Mouse (Mus musculus): ENCODE results near the gene Wdr46.

Wdr46 gene

DNA sequence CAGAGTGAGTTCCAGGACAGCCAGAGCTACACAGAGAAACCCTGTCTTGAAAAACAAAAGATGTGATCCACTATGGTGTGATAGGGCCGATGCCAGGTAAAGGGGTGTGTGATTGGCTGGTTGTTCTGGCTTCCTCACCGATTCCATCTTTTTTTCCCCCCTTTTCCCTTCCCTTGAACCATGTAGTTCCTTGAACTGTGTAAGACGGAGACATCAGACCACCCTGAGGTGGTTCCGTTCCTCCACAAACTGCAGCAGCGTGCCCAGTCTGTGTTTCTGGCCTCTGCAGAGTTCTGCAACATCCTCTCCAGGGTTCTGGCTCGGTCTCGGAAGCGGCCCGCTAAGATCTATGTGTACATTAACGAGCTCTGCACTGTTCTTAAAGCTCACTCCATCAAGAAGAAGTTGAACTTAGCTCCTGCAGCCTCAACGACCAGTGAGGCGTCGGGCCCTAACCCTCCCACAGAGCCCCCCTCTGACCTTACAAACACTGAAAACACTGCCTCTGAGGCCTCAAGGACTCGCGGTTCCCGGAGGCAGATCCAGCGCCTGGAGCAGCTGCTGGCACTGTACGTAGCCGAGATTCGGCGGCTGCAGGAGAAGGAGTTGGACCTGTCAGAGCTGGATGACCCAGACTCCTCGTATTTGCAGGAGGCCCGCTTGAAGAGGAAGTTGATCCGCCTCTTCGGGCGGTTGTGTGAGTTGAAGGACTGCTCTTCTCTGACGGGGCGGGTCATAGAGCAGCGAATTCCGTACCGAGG is 29.2 kb upstream of the Wdr46 start:
- no peak for DNase-seq (ENCODE audit: low read depth, low spot score)

DNA sequence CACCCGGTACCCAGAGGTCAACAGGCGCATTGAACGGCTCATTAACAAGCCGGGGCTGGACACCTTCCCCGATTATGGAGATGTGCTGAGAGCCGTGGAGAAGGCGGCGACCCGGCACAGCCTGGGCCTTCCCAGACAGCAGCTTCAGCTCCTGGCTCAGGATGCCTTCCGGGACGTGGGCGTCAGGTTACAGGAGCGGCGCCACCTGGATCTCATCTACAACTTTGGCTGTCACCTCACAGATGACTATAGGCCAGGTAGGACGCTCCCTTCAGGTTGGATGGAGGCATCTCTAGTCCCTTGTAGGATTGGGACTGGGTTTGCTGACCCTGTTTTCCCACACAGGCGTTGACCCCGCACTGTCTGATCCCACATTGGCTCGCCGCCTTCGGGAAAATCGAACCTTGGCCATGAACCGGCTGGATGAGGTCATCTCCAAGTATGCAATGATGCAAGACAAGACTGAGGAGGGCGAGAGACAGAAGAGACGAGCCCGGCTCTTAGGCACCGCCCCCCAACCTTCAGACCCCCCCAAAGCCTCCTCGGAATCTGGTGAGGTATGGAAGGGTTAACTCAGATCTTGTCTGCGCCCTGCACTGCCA is 28.5 kb upstream of the Wdr46 start:
- peak; percentile 60 for DNase-seq (ENCODE audit: low read depth, low spot score)

DNA sequence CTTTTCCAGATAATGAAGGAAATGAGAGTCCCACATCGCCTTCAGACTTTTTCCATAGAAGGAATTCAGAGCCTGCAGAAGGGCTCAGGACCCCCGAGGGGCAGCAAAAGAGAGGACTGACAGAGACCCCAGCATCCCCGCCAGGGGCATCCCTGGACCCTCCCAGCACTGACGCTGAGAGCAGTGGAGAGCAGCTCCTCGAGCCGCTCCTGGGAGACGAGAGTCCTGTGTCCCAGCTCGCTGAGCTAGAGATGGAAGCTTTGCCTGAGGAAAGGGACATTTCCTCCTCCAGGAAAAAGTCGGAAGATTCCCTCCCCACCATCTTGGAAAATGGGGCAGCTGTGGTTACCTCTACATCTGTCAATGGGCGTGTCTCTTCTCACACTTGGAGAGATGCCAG is 27.2 kb upstream of the Wdr46 start:
- no peak for DNase-seq (ENCODE audit: low read depth, low spot score)

DNA sequence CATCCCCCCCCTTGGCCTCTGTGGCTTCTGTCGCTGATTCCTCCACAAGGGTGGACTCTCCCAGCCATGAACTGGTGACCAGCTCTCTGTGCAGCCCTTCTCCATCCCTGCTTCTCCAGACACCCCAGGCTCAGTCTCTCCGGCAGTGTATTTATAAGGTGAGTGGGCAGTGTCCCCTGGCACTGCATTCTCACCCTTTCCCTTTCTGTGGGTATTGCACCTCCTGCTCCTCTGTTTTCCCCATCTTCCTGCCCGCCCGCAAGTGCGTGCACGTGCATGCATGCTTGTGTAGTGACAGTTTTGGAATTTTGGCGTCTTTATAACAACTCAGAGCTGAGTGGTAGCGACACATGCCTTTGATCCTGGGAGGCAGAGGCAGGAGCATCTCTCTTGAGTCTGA is 26.6 kb upstream of the Wdr46 start:
- DNase-seq (ENCODE audit: low read depth, low spot score): no peak

DNA sequence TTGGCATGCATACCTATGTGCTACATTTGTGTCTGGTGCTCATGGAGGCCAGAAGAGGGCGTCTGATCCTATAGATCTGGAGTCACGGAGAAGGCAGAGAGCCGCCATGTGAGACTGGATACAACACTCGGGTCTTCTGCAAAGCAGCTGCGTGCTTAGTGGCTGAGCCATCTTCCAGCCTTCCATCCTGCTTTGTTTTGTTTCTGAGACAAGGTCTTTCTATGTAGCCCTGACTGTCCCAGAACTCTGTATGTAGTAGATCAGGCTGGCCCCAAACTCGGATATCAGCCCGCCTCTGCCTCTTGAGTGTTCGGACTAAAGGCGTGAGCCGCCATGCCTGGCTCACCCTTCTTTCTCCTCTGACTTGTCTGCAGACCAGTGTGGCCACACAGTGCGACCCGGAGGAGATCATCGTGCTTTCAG is 25.5 kb upstream of the Wdr46 start:
- DNase-seq (ENCODE audit: low read depth, low spot score): peak; percentile 82

DNA sequence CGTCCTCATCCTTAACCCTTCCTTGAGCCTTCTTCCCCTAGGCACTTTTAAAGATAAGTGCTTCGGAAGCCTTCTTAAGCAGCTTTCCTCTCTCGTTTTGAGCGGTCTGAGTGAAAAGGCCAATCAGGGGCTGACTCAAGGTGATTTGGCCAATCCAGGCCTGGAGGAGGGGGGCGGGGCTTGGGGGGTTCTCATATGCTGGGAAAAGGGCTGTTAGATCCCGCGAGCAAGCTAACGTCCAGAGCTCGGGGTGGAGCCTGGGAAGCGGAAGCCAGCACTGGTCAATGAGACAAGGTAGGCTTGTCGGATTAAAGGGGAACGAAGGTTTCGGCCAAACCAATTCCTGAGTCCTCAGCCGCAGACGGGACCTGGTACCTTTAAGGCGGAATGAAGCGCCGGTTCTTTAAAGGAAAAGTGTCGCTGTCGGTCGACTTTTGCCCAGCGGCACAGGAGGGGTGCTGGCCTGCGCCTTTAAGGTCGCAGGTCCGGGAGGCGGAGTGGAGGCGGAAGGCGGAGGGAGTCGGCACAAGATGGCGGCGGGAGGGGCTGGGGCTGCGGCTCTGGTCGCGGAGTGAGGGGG is 24.7 kb upstream of the Wdr46 start, which contains the start of the genes Tapbp and Zbtb22:
Tapbp (plus strand) TSS at position 229 of the 580 bp plus-strand sequence.
Zbtb22 (plus strand) TSS at position 234 of the 580 bp plus-strand sequence.
- peak; percentile 99 for DNase-seq (ENCODE audit: low read depth, low spot score)

DNA sequence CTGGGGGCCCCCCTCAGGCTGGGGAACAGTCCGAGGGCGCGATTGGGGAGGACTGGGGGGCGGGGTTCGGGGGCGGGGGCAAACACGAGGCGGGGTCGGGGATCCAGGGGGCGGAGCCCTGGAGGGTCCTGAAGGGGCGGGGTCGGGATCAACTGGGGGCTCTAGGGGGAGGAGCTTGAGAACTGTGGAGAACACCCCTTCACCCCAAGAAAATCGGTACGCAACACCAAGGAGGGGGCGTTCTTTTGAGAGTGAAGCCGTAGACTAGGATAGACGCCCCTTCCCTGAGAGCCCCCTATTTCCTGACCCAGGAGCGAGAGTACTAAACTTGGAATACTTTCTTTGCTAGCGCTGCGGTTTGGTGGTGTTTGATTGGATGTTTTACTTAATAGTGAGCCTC is 24.2 kb upstream of the Wdr46 start:
- DNase-seq (ENCODE audit: low read depth, low spot score): peak; percentile 65

DNA sequence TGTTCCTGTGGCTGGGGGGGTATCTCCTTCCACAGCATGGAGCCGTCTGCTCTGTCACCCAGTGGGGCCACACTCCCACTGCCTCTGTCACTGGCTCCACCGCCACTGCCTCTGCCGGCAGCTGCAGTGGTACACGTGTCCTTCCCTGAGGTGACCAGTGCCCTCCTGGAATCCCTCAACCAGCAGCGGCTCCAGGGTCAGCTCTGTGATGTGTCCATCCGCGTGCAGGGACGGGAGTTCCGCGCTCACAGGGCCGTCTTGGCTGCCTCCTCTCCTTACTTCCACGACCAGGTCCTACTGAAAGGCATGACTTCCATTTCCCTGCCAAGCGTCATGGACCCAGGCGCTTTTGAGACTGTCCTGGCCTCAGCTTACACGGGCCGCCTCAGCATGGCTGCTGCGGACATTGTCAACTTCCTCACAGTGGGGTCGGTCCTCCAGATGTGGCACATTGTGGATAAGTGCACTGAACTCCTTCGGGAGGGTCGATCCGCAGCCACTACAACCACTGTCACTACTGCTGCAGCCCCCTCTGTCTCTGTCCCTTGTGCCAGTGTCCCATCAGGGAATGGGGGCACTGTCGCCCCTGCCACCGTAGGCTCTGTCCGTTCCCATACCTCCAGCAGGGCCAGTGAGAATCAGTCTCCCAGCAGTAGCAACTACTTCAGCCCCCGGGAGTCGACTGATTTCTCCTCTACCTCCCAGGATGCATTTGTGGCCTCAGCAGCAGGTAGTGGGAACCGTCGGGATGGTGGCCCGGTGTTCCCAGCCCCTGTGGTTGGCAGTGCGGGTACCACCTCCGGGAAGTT is 23.4 kb upstream of the Wdr46 start:
- DNase-seq (ENCODE audit: low read depth, low spot score): no peak

DNA sequence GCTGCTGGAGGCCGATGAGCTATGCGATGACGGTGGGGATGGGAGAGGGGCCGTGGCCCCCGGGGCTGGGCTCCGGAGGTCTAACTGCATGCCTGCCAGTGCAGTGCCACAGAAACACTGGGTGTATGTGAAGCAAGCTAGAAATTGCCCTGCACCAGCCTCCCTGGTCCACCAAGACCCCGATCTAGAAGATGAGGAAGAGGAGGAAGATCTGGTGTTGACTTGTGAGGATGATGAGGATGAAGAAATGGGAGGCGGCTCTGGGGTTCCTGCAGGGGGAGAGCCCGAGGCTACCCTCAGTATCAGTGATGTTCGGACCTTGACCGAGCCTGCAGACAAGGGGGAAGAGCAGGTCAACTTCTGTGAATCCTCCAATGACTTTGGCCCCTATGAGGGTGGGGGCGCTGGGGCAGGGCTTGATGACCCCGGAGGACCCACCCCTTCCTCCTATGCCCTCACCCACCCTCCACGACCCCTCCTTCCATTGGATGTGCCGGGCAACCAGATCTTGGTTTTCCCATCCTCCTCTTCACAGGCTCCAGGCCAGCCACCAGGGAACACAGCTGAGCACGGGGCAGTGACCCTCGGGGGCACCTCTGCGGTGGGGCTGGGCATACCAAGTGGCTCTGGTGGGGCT is 22.7 kb upstream of the Wdr46 start:
- DNase-seq (ENCODE audit: low read depth, low spot score): no peak

DNA sequence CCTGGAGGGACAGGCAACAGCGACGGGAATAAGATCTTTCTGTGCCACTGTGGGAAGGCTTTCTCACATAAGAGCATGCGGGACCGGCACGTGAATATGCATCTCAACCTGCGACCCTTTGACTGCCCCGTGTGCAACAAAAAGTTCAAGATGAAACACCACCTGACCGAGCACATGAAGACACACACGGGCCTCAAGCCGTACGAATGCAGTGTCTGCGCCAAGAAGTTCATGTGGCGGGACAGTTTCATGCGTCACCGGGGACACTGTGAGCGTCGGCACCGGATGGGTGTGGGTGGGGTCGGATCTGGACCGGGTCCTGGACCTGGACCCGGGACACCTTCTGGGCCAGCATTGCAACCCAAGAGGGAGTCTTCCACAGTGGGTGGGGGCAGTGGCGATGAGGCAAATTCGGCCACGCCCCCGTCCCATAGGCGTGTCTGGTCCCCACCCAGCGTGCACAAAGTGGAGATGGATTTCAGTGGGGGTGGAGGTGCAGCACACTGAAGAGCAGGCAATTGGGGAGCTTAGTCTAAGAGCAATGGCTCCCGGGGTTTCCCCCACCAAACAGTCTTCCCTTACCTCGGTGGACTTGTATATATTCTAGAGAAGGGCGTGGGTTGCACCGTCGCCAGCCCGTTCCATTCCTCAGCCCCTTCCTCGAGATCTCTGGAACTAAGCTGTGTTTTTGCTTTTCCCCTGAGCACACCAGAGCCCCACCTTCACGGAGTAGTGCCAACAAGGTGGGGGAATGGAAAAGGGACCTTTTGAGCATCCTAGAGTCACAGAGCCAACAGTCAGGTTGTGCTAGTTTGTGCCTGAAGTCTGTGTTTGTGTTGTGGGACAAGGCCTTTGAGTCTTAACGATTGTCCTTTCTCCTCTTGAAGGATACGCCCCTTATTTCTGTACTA is 21.9 kb upstream of the Wdr46 start:
- DNase-seq (ENCODE audit: low read depth, low spot score): peak; percentile 65

DNA sequence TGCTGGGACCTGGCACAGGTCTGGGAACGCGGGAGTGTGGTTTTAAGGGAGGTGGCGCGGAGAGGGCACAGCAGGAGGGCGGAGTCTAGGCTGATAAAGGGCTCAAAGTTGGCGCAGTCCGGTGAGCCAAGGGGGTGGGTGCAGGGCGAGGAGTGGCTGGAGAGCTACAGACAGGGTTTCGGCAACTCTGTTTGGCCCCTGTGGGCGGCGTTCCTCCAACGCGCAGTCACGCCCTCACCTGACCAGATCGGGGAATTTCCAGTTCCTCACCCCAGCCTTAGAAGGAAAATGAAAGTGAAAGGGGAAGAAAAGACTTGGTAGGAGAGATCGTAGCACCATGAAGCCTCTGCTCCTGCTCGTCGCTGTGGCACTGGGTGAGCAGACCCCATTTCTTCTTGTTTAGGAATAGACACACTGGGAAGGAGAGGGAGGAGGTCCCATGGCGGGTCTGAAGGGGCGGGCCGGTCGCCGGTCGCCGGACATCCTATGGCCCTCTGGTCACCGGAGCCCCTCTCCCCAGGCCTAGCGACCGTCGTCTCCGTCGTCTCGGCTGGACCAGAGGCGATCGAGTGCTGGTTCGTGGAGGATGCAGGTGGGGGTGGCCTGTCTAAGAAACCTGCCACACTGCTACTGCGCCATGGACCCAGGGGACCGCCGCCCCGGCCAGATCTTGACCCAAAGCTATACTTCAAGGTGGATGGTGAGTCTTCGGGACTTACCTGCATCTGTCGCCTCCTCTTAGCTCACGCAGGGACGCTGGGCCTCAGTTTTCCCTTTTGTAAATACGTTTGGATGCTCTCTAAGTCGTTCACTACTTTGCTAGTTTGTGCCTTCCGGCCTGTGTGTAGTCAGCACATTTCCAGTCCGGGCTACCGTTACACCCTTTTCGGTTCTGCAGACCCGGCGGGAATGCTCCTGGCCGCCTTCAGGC is 20.8 kb upstream of the Wdr46 start:
- DNase-seq (ENCODE audit: low read depth, low spot score): peak; percentile 86

DNA sequence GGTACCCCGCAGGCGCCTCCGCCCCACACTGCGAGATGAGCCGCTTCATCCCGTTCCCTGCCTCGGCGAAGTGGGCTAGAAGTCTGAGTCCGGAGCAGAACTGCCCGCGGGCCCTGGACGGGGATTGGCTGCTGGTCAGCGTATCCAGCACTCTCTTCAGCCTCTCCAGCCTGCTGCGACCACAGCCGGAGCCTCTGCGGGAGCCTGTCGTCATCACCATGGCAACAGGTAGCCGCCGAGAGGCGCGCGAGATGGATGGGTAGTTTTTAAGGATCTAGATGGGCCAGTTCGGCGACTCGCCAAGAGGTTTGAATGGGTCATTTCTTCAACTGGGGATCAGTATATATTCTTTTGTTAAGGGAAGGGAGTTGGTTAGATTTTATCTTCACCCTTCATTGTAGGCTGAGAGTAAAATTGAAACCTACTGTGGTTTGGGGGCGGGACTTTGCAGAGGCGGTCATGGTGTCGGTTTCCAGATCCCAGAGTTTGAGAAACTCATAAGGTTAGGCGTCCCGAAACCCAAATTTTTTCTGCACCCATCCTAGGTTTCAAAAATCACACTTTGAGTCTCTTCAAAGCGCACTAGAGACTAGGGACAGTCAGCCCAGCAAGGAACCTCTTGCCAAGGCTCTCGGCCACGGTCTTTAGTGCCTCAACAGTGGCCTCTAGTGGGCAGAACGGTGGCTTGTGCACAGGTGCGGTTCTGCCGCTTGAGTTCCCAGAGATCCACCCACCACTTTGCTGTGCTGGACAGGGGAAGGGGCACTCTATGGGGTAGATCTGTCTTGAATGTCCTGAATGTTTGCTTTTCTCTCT is 20.0 kb upstream of the Wdr46 start:
- peak; percentile 86 for DNase-seq (ENCODE audit: low read depth, low spot score)

DNA sequence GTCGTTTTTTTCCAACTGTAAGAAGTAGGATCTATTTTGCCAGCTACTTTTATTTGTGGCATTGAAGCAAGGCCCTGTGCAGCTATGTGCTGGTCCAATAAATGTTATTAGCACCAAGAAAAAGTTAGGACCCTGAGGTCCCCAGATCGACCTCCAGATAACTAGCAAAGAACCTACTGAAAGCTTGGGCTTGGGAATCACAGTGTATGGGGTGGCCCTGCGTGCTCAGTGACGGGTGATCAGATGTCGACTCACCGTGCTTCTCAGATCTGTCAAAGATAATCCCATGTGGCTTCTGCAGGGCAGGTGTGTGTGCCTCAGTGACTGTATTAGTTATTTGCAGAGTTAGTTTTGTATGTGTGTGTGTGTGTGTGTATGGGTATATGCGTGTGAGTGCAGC is 19.1 kb upstream of the Wdr46 start:
- no peak for DNase-seq (ENCODE audit: low read depth, low spot score)

DNA sequence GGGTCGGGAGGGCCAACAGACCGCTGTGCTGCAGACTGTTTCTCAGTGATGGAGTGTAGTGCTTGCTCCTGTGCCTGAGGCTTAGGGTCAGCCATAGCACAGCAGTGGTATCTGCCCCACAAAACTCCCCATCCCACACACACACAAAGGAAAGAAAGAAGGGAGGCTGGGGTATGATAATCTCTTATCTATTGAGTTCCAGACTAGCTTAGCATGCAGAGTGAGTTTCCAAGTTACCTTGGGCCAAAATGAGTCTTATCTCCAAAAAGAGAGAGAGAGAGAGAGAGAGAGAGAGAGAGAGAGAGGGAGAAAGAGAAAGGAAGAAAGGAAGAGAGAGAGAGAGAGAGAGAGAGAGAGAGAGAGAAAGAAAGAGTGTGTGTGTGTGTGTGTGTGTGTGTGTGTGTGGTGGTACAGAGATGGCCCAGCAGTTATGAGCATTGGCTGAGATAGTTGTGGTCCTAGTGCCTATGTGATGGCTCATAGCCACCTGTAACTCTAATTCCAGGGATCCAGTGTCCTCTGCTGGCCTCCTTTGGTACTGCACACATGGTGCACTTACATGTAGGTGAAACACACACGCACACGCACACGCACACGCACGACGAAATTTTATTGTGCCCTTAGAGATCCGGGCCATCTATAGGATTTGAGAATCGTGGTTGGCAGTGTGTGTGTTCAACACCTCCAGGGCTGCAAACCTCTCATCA is 15.7 kb upstream of the Wdr46 start:
- peak; percentile 83 for DNase-seq (ENCODE audit: low read depth, low spot score)

DNA sequence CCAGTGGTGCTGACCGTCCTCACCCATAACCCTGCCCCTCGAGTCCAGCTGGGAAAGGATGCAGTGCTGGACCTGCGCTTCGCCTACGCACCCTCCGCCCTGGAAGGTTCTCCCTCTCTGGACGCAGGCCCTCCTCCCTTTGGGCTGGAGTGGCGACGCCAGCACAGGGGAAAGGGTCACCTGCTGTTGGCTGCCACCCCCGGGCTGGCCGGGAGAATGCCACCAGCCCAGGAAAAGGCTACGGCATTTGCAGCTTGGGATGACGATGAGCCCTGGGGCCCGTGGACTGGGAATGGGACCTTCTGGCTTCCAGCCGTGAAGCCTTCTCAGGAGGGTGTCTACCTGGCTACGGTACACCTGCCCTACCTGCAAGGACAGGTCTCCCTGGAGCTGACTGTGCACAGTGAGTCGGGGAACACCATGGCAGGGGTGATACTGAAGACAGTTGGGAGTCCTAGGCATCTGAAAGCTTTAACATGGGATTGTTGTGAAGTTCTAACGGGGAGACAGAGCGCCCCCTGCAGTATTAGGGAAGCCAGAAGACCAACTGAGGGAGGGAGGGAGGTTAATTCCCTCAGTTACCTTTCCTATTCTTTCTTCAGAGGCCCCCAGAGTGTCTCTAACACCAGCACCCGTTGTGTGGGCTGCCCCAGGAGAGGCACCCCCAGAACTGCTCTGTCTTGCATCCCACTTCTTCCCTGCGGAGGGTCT is 14.9 kb upstream of the Wdr46 start:
- DNase-seq (ENCODE audit: low read depth, low spot score): peak; percentile 61

DNA sequence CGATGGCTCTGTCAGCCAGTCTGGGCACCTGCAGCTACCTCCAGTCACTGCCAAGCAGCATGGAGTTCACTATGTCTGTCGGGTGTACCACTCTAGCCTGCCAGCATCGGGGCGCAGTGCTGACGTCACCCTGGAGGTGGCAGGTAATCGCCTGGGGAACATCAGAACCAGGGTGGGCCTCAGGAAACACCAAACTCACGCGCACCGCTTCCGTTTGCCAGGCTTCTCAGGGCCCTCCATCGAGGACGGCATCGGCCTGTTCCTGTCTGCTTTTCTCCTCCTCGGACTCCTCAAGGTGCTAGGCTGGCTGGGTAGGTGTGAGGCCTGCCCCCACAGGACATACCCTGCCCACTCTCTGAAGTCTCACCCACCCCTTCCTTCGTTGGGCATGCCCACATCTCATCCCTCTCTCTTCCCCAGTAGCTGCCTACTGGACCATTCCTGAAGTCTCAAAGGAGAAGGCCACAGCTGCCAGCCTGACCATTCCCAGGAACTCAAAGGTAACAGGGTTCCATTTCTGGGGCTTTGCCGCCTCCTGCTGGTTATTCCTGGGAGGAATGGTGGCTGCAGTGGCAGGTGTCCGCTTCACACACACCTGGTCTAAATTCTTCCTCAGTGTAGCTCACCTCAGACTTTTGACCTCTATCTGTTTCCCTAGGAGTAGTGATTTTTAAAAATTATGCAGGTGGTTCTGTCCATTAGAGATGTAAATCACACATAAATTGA is 14.1 kb upstream of the Wdr46 start:
- no peak for DNase-seq (ENCODE audit: low read depth, low spot score)
